Mouse (Mus musculus): Measurements from ENCODE around the gene AF067063. TPM values are rescaled to one million over a fixed set of nuclear protein-coding genes. Genes with fewer than 3 reads are reported as not detected.
"Not testable (repeated sequence)": the region's sequence is repeated elsewhere in the genome, so short reads cannot be mapped to it uniquely, and the experiment has no call there.

The AF067063 gene
- not detected in 2 replicates for polyA plus RNA-seq (2014; fragmentation: Nextera tagmentation; extraction: Ambion mirVana)

- ATAC-seq (replicated peaks; ENCODE audit: low FRiP score); H3K36me3 ChIP-seq (ENCODE audit: control insufficient read depth, insufficient read depth, low read length); H3K27me3 ChIP-seq (ENCODE audit: control insufficient read depth, insufficient read depth, low read length); H3K9ac ChIP-seq (ENCODE audit: low read length); H3K4me3 ChIP-seq (ENCODE audit: low read depth, low read length); DNase-seq (ENCODE audit: low spot score); H3K4me2 ChIP-seq (ENCODE audit: low read depth, low read length, severe bottlenecking); H3K27ac ChIP-seq (ENCODE audit: low read depth, low read length); H3K9me3 ChIP-seq (ENCODE audit: control insufficient read depth, low read length); H3K4me1 ChIP-seq (replicated peaks; ENCODE audit: control insufficient read depth, insufficient read depth, low read length): not testable (repeated sequence)
These were observed at the start of gene AF067063 for GRCm38 (mm10) chr13:119830116-119830515. AF067063 (minus strand) TSS chr13:119830216.

GRCm38 (mm10) chr13:119864395-119864999 is 34.5 kb upstream of the AF067063 start:
- 85% methylated on average over 6 of the region's 7 CpGs for WGBS

GRCm38 (mm10) chr13:119862399-119862798 is 32.4 kb upstream of the AF067063 start:
- not testable (repeated sequence) for H3K9me3 ChIP-seq (ENCODE audit: control insufficient read depth, low read length); H3K4me1 ChIP-seq (replicated peaks; ENCODE audit: control insufficient read depth, insufficient read depth, low read length); H3K27me3 ChIP-seq (ENCODE audit: control insufficient read depth, insufficient read depth, low read length); H3K4me2 ChIP-seq (ENCODE audit: low read depth, low read length, severe bottlenecking); ATAC-seq (replicated peaks; ENCODE audit: low FRiP score); H3K27ac ChIP-seq (ENCODE audit: low read depth, low read length); H3K9ac ChIP-seq (ENCODE audit: low read length); DNase-seq (ENCODE audit: low spot score); H3K36me3 ChIP-seq (ENCODE audit: control insufficient read depth, insufficient read depth, low read length); H3K4me3 ChIP-seq (ENCODE audit: low read depth, low read length)
- WGBS: no CpG with 5 or more reads among the region's 6 CpGs

More at GRCm38 (mm10) chr13:119864395-119864999, 34.5 kb upstream of the AF067063 start:
- not testable (repeated sequence) for H3K27ac ChIP-seq (ENCODE audit: low read depth, low read length); H3K4me1 ChIP-seq (replicated peaks; ENCODE audit: control insufficient read depth, insufficient read depth, low read length); H3K9ac ChIP-seq (ENCODE audit: low read length); H3K4me2 ChIP-seq (ENCODE audit: low read depth, low read length, severe bottlenecking); H3K36me3 ChIP-seq (ENCODE audit: control insufficient read depth, insufficient read depth, low read length); DNase-seq (ENCODE audit: low spot score); H3K9me3 ChIP-seq (ENCODE audit: control insufficient read depth, low read length); ATAC-seq (replicated peaks; ENCODE audit: low FRiP score); H3K4me3 ChIP-seq (ENCODE audit: low read depth, low read length); H3K27me3 ChIP-seq (ENCODE audit: control insufficient read depth, insufficient read depth, low read length)

GRCm38 (mm10) chr13:119839982-119840381 is 10.0 kb upstream of the AF067063 start:
- H3K9me3 ChIP-seq (ENCODE audit: control insufficient read depth, low read length); H3K4me2 ChIP-seq (ENCODE audit: low read depth, low read length, severe bottlenecking); H3K4me3 ChIP-seq (ENCODE audit: low read depth, low read length); H3K27me3 ChIP-seq (ENCODE audit: control insufficient read depth, insufficient read depth, low read length); H3K4me1 ChIP-seq (replicated peaks; ENCODE audit: control insufficient read depth, insufficient read depth, low read length); ATAC-seq (replicated peaks; ENCODE audit: low FRiP score); H3K9ac ChIP-seq (ENCODE audit: low read length); H3K27ac ChIP-seq (ENCODE audit: low read depth, low read length); H3K36me3 ChIP-seq (ENCODE audit: control insufficient read depth, insufficient read depth, low read length): not testable (repeated sequence)
- DNase-seq (ENCODE audit: low spot score): peak; percentile 47
- WGBS: 21% methylated on average over 6 of the region's 6 CpGs

- H3K27me3 ChIP-seq (ENCODE audit: control insufficient read depth, insufficient read depth, low read length); H3K36me3 ChIP-seq (ENCODE audit: control insufficient read depth, insufficient read depth, low read length); H3K27ac ChIP-seq (ENCODE audit: low read depth, low read length); H3K4me1 ChIP-seq (replicated peaks; ENCODE audit: control insufficient read depth, insufficient read depth, low read length); H3K9me3 ChIP-seq (ENCODE audit: control insufficient read depth, low read length); H3K9ac ChIP-seq (ENCODE audit: low read length); H3K4me3 ChIP-seq (ENCODE audit: low read depth, low read length); H3K4me2 ChIP-seq (ENCODE audit: low read depth, low read length, severe bottlenecking): not testable (repeated sequence)
- DNase-seq (ENCODE audit: low spot score) (peak; percentile 72), ATAC-seq (replicated peaks; ENCODE audit: low FRiP score) (peak; percentile 59; the same call in 1 of the 2 replicates)
- WGBS: 5% methylated on average over 14 of the region's 23 CpGs
These were observed 7.8 kb upstream of the AF067063 start for GRCm38 (mm10) chr13:119837719-119838337.

GRCm38 (mm10) chr13:119836324-119836811 is 6.4 kb upstream of the AF067063 start:
- 0 out of 2 replicates have a peak overlapping the region, but pooled peaks have one; percentile 2 for H3K4me3 ChIP-seq (ENCODE audit: low read depth, low read length)
- H3K27ac ChIP-seq (ENCODE audit: low read depth, low read length); H3K4me1 ChIP-seq (replicated peaks; ENCODE audit: control insufficient read depth, insufficient read depth, low read length); H3K27me3 ChIP-seq (ENCODE audit: control insufficient read depth, insufficient read depth, low read length); H3K9me3 ChIP-seq (ENCODE audit: control insufficient read depth, low read length); H3K36me3 ChIP-seq (ENCODE audit: control insufficient read depth, insufficient read depth, low read length); H3K9ac ChIP-seq (ENCODE audit: low read length): not testable (repeated sequence)
- DNase-seq (ENCODE audit: low spot score) (peak; percentile 58), ATAC-seq (replicated peaks; ENCODE audit: low FRiP score) (peak; percentile 85)
- WGBS: 8% methylated on average over 23 of the region's 23 CpGs
- H3K4me2 ChIP-seq (ENCODE audit: low read depth, low read length, severe bottlenecking): peak overlapping the region; percentile 41; the same call in 1 of the 2 replicates

- 15% methylated on average over 18 of the region's 25 CpGs for WGBS
- H3K27ac ChIP-seq (ENCODE audit: low read depth, low read length); H3K4me1 ChIP-seq (replicated peaks; ENCODE audit: control insufficient read depth, insufficient read depth, low read length); H3K27me3 ChIP-seq (ENCODE audit: control insufficient read depth, insufficient read depth, low read length); H3K36me3 ChIP-seq (ENCODE audit: control insufficient read depth, insufficient read depth, low read length); H3K9ac ChIP-seq (ENCODE audit: low read length); H3K9me3 ChIP-seq (ENCODE audit: control insufficient read depth, low read length): not testable (repeated sequence)
- Histone ChIP-seq H3K4me2 (ENCODE audit: low read depth, low read length, severe bottlenecking) (peak within 1 kb of the TSS; percentile 41; the same call in 1 of the 2 replicates), H3K4me3 (ENCODE audit: low read depth, low read length) (0 out of 2 replicates have a peak within 1 kb of the TSS, but pooled peaks have one; percentile 2)
- peak; percentile 58 for ATAC-seq (replicated peaks; ENCODE audit: low FRiP score)
- DNase-seq (ENCODE audit: low spot score): peak; percentile 64
These were observed 5.5 kb upstream of the AF067063 start, which contains the start of gene D13Ertd608e for GRCm38 (mm10) chr13:119835320-119836056. D13Ertd608e (plus strand) TSS chr13:119836006.

- 0 out of 2 replicates have a peak, but pooled peaks cover 2% of the 10 kb centered on the region for H3K4me1 ChIP-seq (replicated peaks; ENCODE audit: control insufficient read depth, insufficient read depth, low read length)
- H3K27me3 ChIP-seq (ENCODE audit: control insufficient read depth, insufficient read depth, low read length): no peaks in the 10 kb centered on the region
- no peak overlapping the region for H3K4me3 ChIP-seq (ENCODE audit: low read depth, low read length)
- no peak for DNase-seq (ENCODE audit: low spot score)
- H3K9me3 ChIP-seq (ENCODE audit: control insufficient read depth, low read length): no peaks in the 10 kb centered on the region
- no peak for ATAC-seq (replicated peaks; ENCODE audit: low FRiP score)
- WGBS: 25% methylated on average over 2 of the region's 2 CpGs
- H3K27ac ChIP-seq (ENCODE audit: low read depth, low read length): no peak overlapping the region
- H3K4me2 ChIP-seq (ENCODE audit: low read depth, low read length, severe bottlenecking): no peak overlapping the region
- H3K36me3 ChIP-seq (ENCODE audit: control insufficient read depth, insufficient read depth, low read length): no peaks in the 10 kb centered on the region
- H3K9ac ChIP-seq (ENCODE audit: low read length): no peak overlapping the region
These were observed 12.3 kb downstream of the AF067063 start for GRCm38 (mm10) chr13:119817579-119818206.

All from forebrain, embryonic 11.5 days (tissue).